Mouse (Mus musculus) liver, embryonic 16.5 days (tissue): ENCODE data around the gene Preb. TPM values are rescaled to one million over a fixed set of nuclear protein-coding genes. Genes with fewer than 3 reads are reported as not detected.

Experiments
- ATAC-seq: fragments of 200-750 bp; cut with Nextera tagmentation; 2 replicates; pipeline ENCODE4 v1.8.0; 2017; ENCODE audit warnings: low read depth, mild to moderate bottlenecking, moderate number of reproducible peaks, moderate library complexity
- H3K27ac ChIP-seq: fragments of 300-500 bp; sonication (generic); 2 replicates; pipeline ENCODE4 v1.5.1; 2014; ENCODE audit warnings: mild to moderate bottlenecking, low read length
- H3K27me3 ChIP-seq: fragments of 300-500 bp; sonication (generic); 2 replicates; pipeline ENCODE4 v1.6.1; 2014; ENCODE audit warnings: low read depth, low read length, mixed read lengths; ENCODE audit not compliant: control insufficient read depth, insufficient read depth
- H3K36me3 ChIP-seq: fragments of 300-500 bp; sonication (generic); 2 replicates; pipeline ENCODE4 v1.6.1; 2014; ENCODE audit warnings: mild to moderate bottlenecking; ENCODE audit not compliant: control insufficient read depth, insufficient read depth
- H3K4me1 ChIP-seq: fragments of 300-500 bp; sonication (generic); 2 replicates; pipeline ENCODE4 v1.6.1; 2014; ENCODE audit warnings: low read depth, low read length, mixed read lengths; ENCODE audit not compliant: control insufficient read depth
- H3K4me2 ChIP-seq: fragments of 300-500 bp; sonication (generic); 2 replicates; pipeline ENCODE4 v1.6.1; 2014; ENCODE audit warnings: low read depth, low read length, mixed read lengths
- H3K4me3 ChIP-seq: fragments of 300-500 bp; sonication (generic); 2 replicates; pipeline ENCODE4 v1.5.1; 2014; ENCODE audit warnings: low read depth, mild to moderate bottlenecking, low read length
- H3K9ac ChIP-seq: fragments of 300-500 bp; sonication (generic); 2 replicates; pipeline ENCODE4 v1.6.1; 2014; ENCODE audit warnings: low read depth, low read length
- H3K9me3 ChIP-seq: fragments of 300-500 bp; sonication (generic); replicated peaks from 2 replicates; pipeline ENCODE4 v1.6.1; 2016; ENCODE audit warnings: low read length; ENCODE audit not compliant: control insufficient read depth
- WGBS: fragments of 180-500 bp; shearing (Covaris S2); extraction: QIAGEN DNeasy Blood & Tissue Kit; methylation state at CpG from one replicate; pipeline ENCODE4 v1.1.7; 2014; ENCODE audit not compliant: insufficient replicate concordance; 5-methylcytosine and 5-hydroxymethylcytosine counted together
- polyA plus RNA-seq: library from polyadenylated mRNA; unstranded; fragments of >200 nt; fragmentation: Nextera tagmentation; extraction: Ambion mirVana; gene quantifications from 2 replicates; pipeline ENCODE4 v1.2.1, GENCODE M21; 2015

The Preb gene
- polyA plus RNA-seq, 1 experiment from 2014 or later = 102 TPM

- 53% methylated on average over 5 of the region's 5 CpGs for WGBS
- no peak overlapping the region for H3K4me3 ChIP-seq
- H3K4me2 ChIP-seq = no peak overlapping the region
- H3K4me1 ChIP-seq = no peaks in the 10 kb centered on the region
- H3K9me3 ChIP-seq = no peaks in the 10 kb centered on the region
- no peak overlapping the region for H3K9ac ChIP-seq
- H3K36me3 ChIP-seq = no peaks in the 10 kb centered on the region
- H3K27ac ChIP-seq = no peak overlapping the region
- no peak for ATAC-seq
- no peaks in the 10 kb centered on the region for H3K27me3 ChIP-seq
These were observed 33.0 kb upstream of the Preb start for GRCm38 (mm10) chr5:30992980-30993676.

GRCm38 (mm10) chr5:30982357-30982756 is 22.2 kb upstream of the Preb start:
- H3K4me3 ChIP-seq = no peak overlapping the region
- no peaks in the 10 kb centered on the region for H3K36me3 ChIP-seq
- H3K4me1 ChIP-seq = no peaks in the 10 kb centered on the region
- no peak for ATAC-seq
- no peaks in the 10 kb centered on the region for H3K9me3 ChIP-seq
- H3K9ac ChIP-seq = no peak overlapping the region
- no peak overlapping the region for H3K27ac ChIP-seq
- no peak overlapping the region for H3K4me2 ChIP-seq
- 20% methylated on average over 2 of the region's 2 CpGs for WGBS
- no peaks in the 10 kb centered on the region for H3K27me3 ChIP-seq

GRCm38 (mm10) chr5:30974870-30975656 is 14.9 kb upstream of the Preb start:
- H3K4me1 ChIP-seq = no peaks in the 10 kb centered on the region
- no peak overlapping the region for H3K4me3 ChIP-seq
- no peaks in the 10 kb centered on the region for H3K9me3 ChIP-seq
- 59% methylated on average over 9 of the region's 9 CpGs for WGBS
- no peak overlapping the region for H3K9ac ChIP-seq
- no peak overlapping the region for H3K27ac ChIP-seq
- H3K36me3 ChIP-seq = no peaks in the 10 kb centered on the region
- H3K4me2 ChIP-seq = no peak overlapping the region
- ATAC-seq = no peak
- H3K27me3 ChIP-seq = no peaks in the 10 kb centered on the region

- ATAC-seq = no peak
These were observed 9.3 kb upstream of the Preb start for GRCm38 (mm10) chr5:30969440-30969839.

GRCm38 (mm10) chr5:30968416-30968815 is 8.3 kb upstream of the Preb start, which contains the start of gene Tcf23:
Gene Tcf23 (plus strand): TSS chr5:30968662.
- H3K4me1 ChIP-seq = peaks cover 9% of the 10 kb centered on the region
- no peak within 1 kb of the TSS for H3K4me3 ChIP-seq
- no peaks in the 10 kb centered on the region for H3K9me3 ChIP-seq
- 52% methylated on average over 8 of the region's 8 CpGs for WGBS
- no peaks in the 10 kb centered on the region for H3K36me3 ChIP-seq
- ATAC-seq = no peak
- no peak within 1 kb of the TSS for H3K9ac ChIP-seq
- no peak within 1 kb of the TSS for H3K27ac ChIP-seq
- H3K27me3 ChIP-seq = no peaks in the 10 kb centered on the region
- no peak within 1 kb of the TSS for H3K4me2 ChIP-seq

More at GRCm38 (mm10) chr5:30969440-30969839, 9.3 kb upstream of the Preb start:
- Histone ChIP-seq H3K4me1 (peaks cover 9% of the 10 kb centered on the region), H3K4me2 (no peak overlapping the region), H3K36me3 (no peaks in the 10 kb centered on the region), H3K27ac (no peak overlapping the region), H3K27me3 (no peaks in the 10 kb centered on the region), H3K4me3 (no peak overlapping the region), H3K9ac (no peak overlapping the region), H3K9me3 (no peaks in the 10 kb centered on the region)
- 13% methylated on average over 2 of the region's 2 CpGs for WGBS

- Histone ChIP-seq H3K9me3 (no peaks in the 10 kb centered on the region), H3K4me3 (no peak overlapping the region), H3K9ac (no peak overlapping the region), H3K36me3 (no peaks in the 10 kb centered on the region), H3K27me3 (no peaks in the 10 kb centered on the region), H3K4me1 (peaks cover 9% of the 10 kb centered on the region), H3K4me2 (no peak overlapping the region), H3K27ac (no peak overlapping the region)
- WGBS = 71% methylated on average over 4 of the region's 4 CpGs
- peak; percentile 80 for ATAC-seq
These were observed 6.0 kb upstream of the Preb start for GRCm38 (mm10) chr5:30966189-30966588.

GRCm38 (mm10) chr5:30963916-30964315 is 3.8 kb upstream of the Preb start:
- no peak overlapping the region for H3K9ac ChIP-seq
- 58% methylated on average over 3 of the region's 3 CpGs for WGBS

GRCm38 (mm10) chr5:30961545-30962505 is 1.7 kb upstream of the Preb start:
- Histone ChIP-seq H3K4me2 (no peak overlapping the region), H3K27ac (peak overlapping the region; percentile 46)
- ATAC-seq = no peak

More at GRCm38 (mm10) chr5:30963916-30964315, 3.8 kb upstream of the Preb start:
- Histone ChIP-seq H3K27ac (no peak overlapping the region), H3K27me3 (no peaks in the 10 kb centered on the region), H3K9me3 (no peaks in the 10 kb centered on the region), H3K4me3 (no peak overlapping the region), H3K4me2 (no peak overlapping the region), H3K4me1 (peaks cover 16% of the 10 kb centered on the region), H3K36me3 (no peaks in the 10 kb centered on the region)
- ATAC-seq = no peak

More at GRCm38 (mm10) chr5:30961545-30962505, 1.7 kb upstream of the Preb start:
- WGBS = 22% methylated on average over 10 of the region's 10 CpGs
- Histone ChIP-seq H3K4me1 (peaks cover 28% of the 10 kb centered on the region), H3K9ac (no peak overlapping the region), H3K27me3 (no peaks in the 10 kb centered on the region), H3K36me3 (peaks cover 7% of the 10 kb centered on the region), H3K4me3 (no peak overlapping the region), H3K9me3 (no peaks in the 10 kb centered on the region)
